Mouse (Mus musculus) myocyte (in vitro differentiated cells): Measurements from ENCODE around the gene Dach1.

ENCODE experiments used
- MYOD1 ChIP-seq, 3 experiments: IDR thresholded peaks; one replicate each; pipeline ENCODE4 v1.6.1; 2011; ENCODE audit warnings: control low read depth in 2 of 3, low read depth in 2 of 3, mild to moderate bottlenecking in 2 of 3, moderate library complexity in 1 of 3; ENCODE audit not compliant: insufficient read length in 2 of 3, control insufficient read depth in 1 of 3
- MYOG ChIP-seq, 3 experiments: IDR thresholded peaks; one replicate each; pipeline ENCODE4 v1.6.1; 2011; ENCODE audit warnings: control low read depth in 2 of 3, low read depth in 2 of 3, mild to moderate bottlenecking in 2 of 3; ENCODE audit not compliant: insufficient read length in 2 of 3, control insufficient read depth in 1 of 3, insufficient read depth in 1 of 3
- POLR2A ChIP-seq: IDR thresholded peaks from one replicate; pipeline ENCODE4 v1.6.1; 2011; ENCODE audit warnings: low read depth, mild to moderate bottlenecking, control low read depth, moderate library complexity; ENCODE audit not compliant: insufficient read length

DNA sequence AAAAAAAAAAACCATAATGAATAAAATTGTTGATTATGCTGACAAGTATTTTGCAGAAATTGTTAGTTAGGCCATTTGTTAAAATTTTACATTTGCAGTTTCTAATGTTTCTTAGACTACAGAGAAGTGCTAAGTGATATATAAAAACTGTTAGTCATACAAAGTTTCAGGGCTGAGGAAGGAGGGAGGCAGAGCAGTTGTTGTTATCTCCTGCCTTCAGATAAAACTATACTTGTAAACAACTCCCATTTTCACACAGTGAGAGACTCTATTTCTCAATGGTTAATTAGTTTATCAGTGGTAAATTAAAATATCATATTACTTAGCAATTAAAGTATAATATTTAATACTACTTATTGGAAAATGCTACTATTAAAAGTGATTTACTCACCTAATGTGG lies 91.6 kb downstream of the Dach1 start:
- TF ChIP-seq MYOD1 (IDR thresholded peaks at IDR 0.05; ENCODE audit: control insufficient read depth in 1 of 3, insufficient read length in 2 of 3, low read depth in 2 of 3) (no peak), MYOG (IDR thresholded peaks at IDR 0.05; ENCODE audit: control insufficient read depth in 1 of 3, insufficient read depth in 1 of 3, insufficient read length in 2 of 3, low read depth in 2 of 3) (no peak), POLR2A (no peak)
